Mouse (Mus musculus) erythroblast, embryonic 14.5 days (primary cell): ENCODE results near the gene Slc5a10.

ENCODE experiments used
- GATA1 ChIP-seq: IDR thresholded peaks from 2 replicates; pipeline ENCODE4 v1.6.1; 2012; ENCODE audit warnings: low read length, inconsistent platforms, mixed read lengths
- TAL1 ChIP-seq: IDR thresholded peaks from 3 replicates; pipeline ENCODE4 v1.6.1; 2012; ENCODE audit warnings: low read length, inconsistent platforms, mixed read lengths

- no peak for TF ChIP-seq GATA1
- no peak for TF ChIP-seq TAL1
Measured at GRCm38 (mm10) chr11:61649163-61649580, 71.5 kb downstream of the Slc5a10 start.
